Mouse (Mus musculus): ENCODE results near the gene Dnaaf1.

Gene Dnaaf1

DNA sequence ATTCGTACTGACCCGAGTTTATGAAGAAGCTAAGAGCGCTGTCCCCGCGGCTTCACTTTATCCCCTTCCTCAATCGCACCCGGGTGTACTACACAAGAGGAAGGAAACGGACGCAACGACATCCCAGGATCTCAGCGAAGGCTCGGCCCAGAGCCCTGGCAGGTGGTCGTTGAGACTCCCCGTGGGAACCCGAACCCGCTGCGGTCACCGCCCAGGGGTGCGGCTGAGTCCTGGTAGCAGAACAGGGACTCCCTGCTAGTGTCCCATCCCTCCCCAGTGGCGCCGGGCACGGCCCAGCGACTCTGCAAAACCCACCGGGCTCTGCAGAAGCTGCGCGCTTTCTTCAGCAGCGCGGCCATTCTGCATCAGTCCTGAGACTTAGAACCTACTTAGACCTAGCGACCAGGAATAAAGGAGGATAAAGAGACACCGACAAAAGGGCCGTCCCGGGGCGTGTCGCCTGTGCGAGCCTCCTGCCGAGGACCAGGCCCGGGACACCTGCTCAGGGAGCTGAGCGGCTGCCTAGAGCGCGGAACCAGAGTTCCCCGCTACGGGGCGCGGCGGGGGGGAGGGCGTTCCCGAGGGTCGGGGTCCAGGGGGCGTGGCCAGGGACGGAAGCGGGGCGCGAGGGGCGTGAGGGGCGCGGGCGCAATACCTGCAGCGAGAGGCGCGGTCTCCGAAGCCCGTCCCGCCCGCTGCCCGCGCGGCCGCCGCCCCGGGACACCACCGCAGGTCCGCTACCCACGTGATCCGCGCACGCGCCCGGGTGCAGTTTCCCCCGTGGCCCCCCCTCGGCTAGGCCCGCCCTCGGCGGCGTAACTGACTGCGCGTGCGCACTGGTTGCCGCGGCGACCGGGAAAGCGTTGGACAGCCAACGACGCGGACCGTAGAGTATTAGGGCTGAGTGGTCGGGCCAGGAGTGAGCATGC lies at the start of gene Dnaaf1, which contains the start of gene Hsdl1:
Dnaaf1 (plus strand) TSS at position 799 of the 929 bp plus-strand sequence.
Hsdl1 (minus strand) TSS at position 747 of the 929 bp plus-strand sequence.
- CTCF ChIA-PET: interaction anchor here (0.6 kb wide), 2 partner anchors 352 to 1246 kb away, joined by 3 to 8 read pairs; no protein-coding TSS in a partner anchor

DNA sequence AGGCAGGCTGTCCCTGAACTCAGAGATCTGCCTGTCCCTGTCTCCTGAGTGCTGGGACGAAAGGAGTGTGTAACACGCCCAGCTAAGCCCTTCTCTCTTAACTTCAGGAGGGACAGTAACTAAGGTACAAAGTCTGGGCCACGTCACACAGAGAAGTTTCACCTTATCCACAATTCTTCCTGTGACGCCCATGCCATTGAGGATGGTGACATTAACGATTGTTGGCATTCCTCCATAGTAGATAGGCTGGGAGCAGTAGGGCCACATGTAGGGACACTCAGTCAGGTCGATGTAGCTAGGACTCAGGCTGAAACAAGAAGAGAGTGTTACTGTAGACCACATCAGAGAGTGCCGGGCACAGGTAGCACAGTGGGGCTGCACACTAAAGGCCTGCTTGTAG lies 46.3 kb upstream of the Dnaaf1 start:
- CTCF ChIA-PET: no interaction called here

DNA sequence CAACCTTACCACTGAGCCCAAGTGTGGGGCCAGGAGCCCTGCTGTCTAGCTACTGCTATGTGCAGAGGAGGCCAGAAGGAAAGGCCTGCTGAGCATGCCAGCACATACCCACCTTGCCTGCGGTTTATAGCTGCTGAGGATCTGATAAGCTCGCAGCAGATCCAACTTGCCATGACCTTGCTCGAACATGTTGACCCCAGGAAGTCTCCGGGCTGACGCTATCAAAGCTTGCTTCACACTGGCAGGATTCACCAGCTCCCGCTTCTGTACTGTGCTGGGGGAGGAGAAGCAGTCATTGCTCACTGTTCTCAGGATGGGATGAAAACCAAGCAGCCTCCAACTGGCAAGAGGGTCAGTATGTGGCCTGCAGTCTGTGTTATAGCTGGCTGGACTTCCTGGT lies 44.1 kb upstream of the Dnaaf1 start:
- CTCF ChIA-PET: no interaction called here

DNA sequence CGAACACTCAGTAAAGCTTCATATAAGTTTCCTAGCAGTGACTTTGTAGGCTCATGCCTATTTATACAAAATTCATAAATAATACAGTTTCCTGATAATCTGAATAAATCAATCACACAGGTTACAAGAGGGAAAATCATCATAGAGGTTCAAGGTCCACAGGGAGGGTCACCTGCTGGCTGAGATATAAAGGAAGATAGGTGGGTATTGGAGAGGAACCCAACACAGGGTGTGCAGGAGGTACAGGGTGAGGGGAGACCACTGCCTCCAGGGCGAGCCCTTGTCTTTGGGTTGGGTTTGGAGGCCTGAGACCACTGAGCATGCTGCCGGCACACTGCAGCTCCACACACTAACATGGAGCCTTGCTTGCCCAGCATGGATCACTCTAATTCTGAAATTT lies 43.6 kb upstream of the Dnaaf1 start:
- CTCF ChIA-PET: no interaction called here

DNA sequence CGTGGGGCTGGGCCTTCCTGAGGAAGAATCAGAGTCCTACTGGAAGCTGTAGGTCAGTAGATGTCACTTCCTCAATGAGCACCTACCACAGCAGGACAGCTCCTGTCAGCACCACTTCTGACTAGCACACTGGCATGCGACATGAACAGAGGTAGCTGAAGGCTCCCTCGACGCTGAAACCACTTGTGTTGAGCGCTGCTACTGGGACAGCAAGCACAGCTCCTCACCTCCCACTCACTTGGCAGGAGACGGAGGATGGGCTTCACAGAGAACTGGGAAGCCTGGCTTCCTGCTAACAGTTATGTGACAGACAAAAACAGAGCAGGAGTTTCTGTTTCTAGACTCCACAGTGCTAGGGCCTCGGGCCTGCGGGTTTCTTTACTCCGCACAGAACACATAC lies 43.1 kb upstream of the Dnaaf1 start:
- CTCF ChIA-PET: interaction anchor here (0.6 kb wide), 1 partner anchor 93 kb away, joined by 3 read pairs; no protein-coding TSS in a partner anchor

DNA sequence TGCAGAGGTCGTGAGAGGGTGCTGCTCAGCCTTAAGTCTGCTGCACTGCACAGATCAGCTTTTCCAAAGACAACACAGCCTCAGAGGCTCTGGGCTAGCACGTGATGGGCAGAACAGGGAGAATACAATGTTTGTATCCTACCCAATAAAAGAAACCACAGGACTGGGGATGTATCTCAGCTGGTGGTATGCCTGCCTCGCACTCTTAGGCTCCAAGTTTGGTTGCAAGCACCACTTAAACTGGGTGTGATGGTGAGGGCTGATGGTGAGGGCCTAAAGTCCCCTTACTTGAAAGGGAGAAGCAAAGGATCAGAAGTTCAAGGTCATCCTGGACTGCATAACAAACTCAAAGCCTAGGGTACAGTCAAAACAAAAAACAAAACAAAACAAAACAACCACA lies 30.4 kb upstream of the Dnaaf1 start:
- CTCF ChIA-PET: no interaction called here

DNA sequence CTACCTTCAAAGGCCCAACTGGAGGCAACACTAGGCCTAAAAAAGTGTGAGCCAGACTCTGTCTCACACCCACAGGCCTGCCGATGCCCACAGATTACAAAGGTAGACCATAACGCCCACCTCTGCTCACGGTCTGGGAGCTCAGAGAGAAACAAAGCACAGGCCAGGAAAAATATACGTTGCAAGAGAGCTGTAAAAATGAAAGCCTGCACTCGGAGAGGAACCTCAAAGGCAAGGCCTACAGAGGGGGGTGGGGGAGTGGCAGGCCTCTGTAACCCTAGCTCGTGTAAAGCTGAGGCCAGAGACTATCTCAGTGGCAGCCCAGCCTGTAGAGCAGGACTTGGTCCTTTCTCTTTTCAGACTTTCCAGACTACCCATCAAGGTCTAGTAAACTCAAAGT lies 29.9 kb upstream of the Dnaaf1 start:
- CTCF ChIA-PET: no interaction called here

DNA sequence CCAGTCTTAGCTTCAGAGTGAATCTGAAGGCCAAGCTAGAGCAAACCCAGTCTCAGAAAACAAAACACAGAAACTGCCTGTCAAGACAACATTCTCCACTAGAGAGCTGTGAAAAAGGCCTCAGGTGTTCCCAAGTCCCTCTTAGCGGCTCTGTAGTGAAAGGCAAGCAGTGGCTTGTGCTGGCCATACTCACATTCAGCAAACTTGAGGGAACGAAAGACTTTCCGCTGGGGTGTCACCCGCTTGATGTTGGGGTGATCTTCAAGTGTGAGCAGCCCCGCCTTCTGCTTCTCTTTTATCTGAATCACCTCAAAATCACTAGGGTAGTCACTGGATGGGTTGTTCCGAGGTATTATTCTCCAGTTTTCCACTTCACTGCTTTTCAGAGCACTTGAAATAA lies 29.2 kb upstream of the Dnaaf1 start:
- CTCF ChIA-PET: no interaction called here

DNA sequence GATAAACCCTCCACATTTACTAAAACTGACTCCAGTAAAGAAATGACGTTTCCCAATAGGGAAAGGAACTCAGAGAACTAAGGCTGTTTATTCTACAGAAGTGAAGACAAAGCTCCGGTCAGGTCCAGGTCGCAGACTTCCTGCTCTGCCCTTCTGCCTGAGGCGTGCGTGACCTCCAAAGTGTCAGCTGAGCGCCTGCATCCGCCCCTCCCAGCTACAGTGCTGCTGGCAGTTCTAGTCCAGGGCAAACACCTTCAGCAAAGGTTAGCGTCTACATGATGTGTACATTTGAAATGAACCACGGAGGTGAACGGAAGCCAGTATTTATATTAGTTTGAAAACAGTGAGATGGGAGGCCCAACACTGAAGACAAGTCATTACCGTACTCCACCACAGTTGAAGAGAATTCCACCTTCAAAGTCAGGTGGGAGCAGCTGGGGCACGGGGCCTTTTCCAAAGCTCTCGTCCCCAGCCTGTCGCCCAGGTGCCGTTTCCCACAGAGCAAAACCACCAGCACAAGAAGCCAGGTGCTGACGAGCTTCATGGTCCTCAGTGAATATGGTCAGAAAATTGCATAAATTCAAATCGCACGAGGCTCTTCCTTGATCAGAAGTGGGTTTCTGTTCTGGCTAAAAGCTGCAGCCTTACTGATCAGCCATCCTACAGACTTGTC lies 27.9 kb upstream of the Dnaaf1 start:
- CTCF ChIA-PET: interaction anchor here (0.5 kb wide), 1 partner anchor 1011 kb away, joined by 17 read pairs; no protein-coding TSS in a partner anchor

DNA sequence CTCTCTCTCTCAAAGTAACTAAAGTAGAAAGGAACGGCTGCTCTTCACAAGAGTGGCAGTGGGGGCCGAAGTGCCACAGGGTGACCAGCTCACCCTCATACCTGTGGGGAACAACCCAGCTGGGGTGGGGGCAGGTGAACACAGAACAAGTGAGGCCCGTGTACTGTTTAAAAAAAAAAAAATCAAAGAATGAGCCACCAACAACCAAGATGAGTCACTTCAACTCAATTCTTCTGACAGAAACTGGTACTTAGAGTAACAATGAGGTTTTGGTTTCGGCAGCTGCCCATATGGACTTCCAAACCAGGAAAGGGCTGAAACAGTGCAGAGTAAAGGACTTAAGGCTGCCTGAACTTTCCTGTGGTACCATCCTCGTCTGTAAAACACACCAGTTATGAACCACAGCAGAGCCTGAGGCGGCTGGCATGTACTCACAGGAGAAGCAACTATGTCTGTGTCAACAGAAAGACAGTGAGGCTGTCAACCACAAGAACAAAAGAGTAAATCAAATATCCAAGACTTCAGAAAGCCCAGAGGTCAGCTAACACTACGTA lies 26.4 kb upstream of the Dnaaf1 start:
- CTCF ChIA-PET: no interaction called here

DNA sequence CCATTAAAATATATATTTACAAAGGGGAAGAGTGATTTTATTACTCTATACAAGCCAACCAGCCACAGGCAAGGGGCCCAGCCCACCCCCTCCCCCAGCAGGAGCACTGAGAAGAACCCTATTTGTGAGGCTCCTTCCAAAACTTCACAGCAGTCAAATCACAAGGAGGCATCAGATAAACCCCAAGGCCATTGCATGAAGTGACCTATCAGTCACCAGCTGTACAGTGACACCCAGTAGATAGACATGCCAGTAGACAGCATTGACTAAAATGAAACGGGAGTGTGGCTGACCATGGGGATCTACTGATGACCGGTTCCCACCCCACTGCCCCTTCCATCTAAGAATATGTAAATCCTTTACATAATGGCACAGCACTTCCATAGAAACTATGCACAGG lies 22.1 kb upstream of the Dnaaf1 start:
- CTCF ChIA-PET: no interaction called here

DNA sequence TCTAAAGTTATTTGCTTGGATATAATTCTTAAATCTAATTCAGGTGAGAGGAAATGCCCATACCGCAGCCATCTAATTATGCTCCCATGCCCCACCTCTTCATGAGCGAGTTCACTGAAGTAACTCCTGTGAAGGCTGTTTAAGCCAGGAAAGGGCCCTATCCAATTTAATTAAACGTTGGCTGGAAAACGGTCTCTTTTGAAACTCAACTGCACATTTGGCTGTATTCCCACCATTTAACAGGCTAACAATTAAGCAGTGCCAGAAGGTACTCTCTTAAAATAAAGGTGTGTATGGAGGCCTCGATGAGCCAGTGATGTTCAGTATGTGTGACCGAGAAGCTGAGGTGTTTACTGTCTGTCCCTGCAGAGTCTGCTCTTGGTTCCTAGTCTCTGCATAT lies 19.2 kb upstream of the Dnaaf1 start:
- CTCF ChIA-PET: no interaction called here

DNA sequence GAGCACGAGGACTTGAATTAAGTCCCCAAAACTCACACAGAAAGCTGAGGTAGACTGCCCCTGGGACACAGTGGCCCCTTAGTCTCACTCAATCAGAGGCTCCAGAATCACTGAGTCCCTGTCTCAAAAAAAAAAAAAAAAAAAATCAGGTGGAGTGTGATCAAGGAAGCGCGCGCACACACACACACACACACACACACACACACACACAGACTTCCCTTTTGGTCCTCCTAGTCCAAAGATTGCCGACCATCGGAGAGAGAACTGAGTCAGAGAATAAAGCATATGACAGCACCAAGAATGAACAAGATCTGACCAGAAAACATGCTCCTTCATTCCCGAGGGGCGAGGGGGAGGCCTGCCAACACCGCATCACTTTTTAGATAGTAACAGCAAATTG lies 17.9 kb upstream of the Dnaaf1 start:
- CTCF ChIA-PET: no interaction called here

DNA sequence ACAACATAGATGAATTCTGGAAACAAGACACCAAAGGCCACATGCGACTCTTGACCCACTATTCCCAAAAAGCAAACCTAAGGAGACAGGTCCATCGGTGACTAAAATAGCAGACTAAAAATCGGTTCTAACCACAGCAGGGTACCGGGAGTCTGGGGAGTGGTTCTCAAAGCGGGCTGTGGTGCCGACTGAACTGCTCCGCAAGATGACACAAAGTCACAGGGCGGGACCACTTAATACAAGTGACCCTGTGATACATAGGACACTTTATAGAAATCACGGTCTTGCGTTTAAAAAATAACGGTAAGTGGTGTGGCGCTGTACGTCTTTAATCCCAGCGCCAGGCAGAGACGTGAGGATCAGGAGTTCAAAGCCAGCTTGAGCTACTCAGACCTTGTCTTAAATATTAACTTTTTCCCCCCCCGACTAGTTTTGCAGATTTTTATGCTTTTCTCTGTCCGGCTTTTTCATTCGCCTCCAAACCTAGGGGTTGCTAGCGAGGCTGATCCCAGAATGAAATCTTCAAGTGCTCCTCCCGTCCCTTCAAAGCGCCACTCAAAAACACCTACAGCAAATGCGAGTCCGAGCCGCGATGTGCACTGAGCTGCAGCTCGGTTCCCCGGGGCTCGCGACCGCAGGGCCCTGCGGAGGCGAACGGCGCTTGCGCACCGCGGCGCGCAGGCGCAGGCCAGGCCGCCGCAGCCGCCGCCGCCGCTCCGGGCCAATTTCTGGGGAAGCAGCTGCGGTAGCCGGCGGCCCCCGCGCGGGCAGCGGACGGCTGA lies 17.0 kb upstream of the Dnaaf1 start:
- CTCF ChIA-PET: no interaction called here

DNA sequence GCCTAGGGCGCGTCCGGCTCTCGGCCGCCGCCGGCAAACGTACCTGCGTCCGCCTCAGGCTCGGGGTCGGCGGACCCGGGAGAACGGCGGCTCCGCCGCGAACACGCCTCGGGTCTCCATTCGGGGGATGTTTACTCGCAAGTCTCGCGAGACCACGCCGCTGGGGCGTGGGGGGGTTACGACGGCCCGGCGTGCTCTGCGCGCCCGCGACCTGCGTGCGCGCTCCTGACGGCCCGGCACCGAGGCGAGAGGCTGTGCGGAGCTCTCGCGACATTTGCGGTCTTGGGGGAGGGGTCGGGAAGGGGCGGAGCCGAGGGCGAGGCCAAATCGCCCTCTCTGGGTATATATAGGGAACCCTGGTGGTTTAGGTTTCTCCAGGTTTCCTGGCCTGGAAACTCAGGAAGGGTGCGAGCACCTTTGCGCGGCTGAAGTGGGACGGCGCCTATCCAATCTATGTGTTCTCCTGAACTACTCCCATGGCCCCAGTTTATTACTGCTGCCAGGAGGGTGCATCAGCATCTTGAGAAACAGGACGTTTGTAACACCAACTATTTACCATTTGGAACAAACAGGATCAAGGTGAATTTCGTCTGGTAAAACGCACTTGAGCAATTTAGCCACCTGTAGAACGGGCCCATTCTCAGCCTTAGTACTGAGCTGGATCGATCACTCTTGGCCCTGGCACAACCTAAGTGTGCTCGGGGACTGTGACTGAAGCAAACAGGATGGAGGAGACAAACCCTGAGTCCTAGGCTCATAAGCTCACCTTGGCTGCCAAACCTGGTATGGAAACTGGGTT lies 16.2 kb upstream of the Dnaaf1 start, which contains the start of gene Mbtps1:
Mbtps1 (minus strand) TSS at position 133 of the 799 bp plus-strand sequence.
- CTCF ChIA-PET: no interaction called here

DNA sequence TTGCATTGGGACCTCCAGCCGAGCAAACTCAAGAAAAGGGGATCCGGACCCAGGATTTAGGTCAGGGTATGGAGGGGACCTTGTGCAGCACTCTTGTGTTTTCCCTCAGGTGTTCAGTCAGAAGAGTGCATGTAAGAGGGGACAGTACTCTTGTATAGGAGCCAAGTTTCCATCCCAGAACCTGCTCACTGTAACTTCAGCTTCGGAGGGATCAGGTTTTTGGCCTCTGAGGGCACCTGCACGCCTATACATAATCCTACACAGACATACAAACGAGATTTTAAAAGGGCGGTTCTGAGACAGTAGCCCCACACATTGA lies 15.7 kb upstream of the Dnaaf1 start:
- CTCF ChIA-PET: interaction anchor here (0.5 kb wide), 1 partner anchor 10 kb away, joined by 3 read pairs; no protein-coding TSS in a partner anchor

DNA sequence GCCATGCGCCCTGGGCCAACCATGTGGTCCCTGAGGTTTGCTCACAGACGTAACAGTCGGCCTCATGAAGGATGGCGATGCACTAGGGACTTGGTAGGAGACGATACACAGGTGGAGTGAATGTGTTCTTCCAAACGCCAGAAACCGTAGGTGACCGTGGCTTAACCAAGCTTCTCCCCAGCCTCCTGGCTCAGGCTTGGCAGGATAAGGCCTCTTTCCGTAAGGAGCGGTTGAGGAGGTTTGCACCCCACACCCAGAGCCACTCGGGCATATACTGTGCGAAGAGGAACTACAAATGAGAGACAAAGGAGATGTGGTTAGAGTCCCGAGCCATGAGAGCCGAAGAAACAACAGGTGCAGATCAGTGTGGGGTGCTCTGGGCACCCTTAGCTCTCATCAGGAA lies 11.2 kb upstream of the Dnaaf1 start:
- CTCF ChIA-PET: interaction anchor here (0.7 kb wide), 1 partner anchor 157 kb away, joined by 4 read pairs; no protein-coding TSS in a partner anchor

DNA sequence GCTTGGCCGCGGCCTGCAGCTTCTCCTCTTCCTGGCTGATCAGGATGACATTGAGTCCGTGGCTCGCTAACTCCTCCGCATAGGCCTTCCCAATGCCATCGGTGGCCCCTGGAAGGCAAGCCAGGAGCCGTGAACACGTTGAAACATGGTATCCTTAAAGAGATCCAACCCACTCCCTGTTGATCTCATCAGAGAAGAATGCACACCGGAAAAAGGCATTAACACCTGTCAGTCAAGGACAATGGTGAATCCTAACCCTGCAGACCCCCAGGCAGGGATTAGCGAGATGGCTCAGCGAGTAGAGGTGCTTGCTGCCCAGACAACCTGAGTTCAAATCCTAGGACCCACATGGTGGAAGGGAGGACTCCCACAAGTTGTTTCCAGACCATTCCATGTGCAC lies 8.7 kb upstream of the Dnaaf1 start:
- CTCF ChIA-PET: no interaction called here

DNA sequence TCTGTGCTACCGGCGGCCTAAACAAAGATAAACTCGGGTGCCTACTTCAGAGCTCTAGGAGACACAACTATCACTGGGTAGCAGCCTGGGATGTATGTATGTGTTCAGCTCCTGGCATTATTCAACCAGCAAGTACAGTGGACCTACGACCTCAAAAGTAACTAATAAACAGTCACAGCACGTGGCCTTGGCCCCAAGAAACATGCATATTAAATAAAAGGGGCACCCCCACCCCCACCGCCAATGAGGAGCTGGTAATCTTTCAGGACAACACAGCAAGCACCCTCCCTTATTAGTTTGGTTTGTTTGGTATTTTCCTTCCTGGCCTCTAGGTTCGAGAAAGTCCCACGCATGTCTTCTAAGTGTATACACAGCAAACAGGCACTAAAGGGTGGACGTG lies 6.8 kb upstream of the Dnaaf1 start:
- CTCF ChIA-PET: interaction anchor here (0.5 to 0.6 kb wide), 2 partner anchors 51 to 128 kb away, joined by 3 to 5 read pairs; no protein-coding TSS in a partner anchor

DNA sequence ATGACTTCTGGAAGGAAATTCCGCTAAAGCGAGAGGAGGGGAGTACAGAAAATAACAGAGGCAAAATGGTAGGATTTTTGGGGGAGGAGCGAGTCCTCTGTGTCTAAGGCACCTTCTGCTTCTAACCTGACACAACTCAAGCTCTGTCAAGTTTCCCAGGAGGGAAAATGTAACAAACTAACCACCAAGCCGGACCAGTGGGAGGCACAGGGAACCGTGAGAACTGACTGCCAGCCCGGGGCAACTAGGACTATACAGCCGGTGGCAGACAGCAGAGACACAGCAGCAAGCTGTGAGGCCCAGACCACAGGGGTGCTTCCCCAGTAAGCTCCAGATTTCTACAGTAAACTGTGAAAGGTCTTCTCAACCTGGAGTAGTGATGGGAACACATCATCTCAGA lies 6.1 kb upstream of the Dnaaf1 start:
- CTCF ChIA-PET: interaction anchor here (0.6 kb wide), 1 partner anchor 129 kb away, joined by 3 read pairs; no protein-coding TSS in a partner anchor

DNA sequence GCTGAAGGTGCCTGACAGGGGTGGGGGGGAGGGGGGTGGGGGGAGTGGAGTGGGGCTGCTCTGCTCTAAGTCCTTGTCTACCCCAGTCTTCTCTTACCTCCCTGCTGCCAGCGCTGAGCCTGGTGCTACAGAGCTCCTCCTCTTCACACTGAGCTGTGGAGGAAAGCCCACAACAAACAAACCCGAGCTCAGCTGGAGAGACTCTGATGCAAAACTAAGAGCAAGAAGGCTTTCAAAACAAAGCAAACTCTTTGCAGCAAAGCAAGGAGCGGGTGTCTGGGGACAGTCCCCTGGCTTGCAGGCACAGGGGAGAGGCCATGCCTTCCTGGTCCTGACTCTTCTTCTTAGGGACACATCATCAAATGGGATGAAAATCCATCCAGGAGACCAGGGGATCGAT lies 5.2 kb upstream of the Dnaaf1 start:
- CTCF ChIA-PET: interaction anchor here (0.6 kb wide), 2 partner anchors 10 to 376 kb away, joined by 3 read pairs; no protein-coding TSS in a partner anchor

Data from spleen, embryonic (tissue).